Mouse (Mus musculus): ENCODE measurements at regions not wholly inside any gene's neighbourhood (a gene's known extent, or its start where the extent isn't known, plus 50 kb on each side); places are given as distances from the start of the nearest gene placed in this dataset.

- TF ChIP-seq POLR2A (IDR thresholded peaks at IDR 0.05; ENCODE audit: borderline replicate concordance, control insufficient read depth, low read depth, low read length) (no peak), CTCF (IDR thresholded peaks at IDR 0.05; ENCODE audit: control insufficient read depth, insufficient read depth, low read length) (no peak)
These were observed 51.7 kb upstream of the Commd8 start for GRCm38 (mm10) chr5:72219697-72220096.
